Mouse (Mus musculus) lung, adult 2 months (tissue): ENCODE measurements around the gene Cbx4. TPM values are rescaled to one million over a fixed set of nuclear protein-coding genes. Genes with fewer than 3 reads are reported as not detected.
"Not testable (repeated sequence)": the region's sequence is repeated elsewhere in the genome, so short reads cannot be mapped to it uniquely, and the experiment has no call there.

Experiments
- DNase-seq: peaks from one replicate; pipeline ENCODE4 v3.0.0; 2022
- H3K4me1 ChIP-seq: fragments of 200-500 bp; 2 replicates; pipeline ENCODE4 v1.6.1; 2011; ENCODE audit warnings: low read length; ENCODE audit not compliant: control insufficient read depth, insufficient read depth
- H3K4me3 ChIP-seq: fragments of 200-500 bp; replicated peaks from 2 replicates; pipeline ENCODE3; 2011; ENCODE audit warnings: low read depth, mild to moderate bottlenecking, control low read depth, low read length; ENCODE audit errors: extremely low read depth
- CTCF ChIP-seq: fragments of 200-500 bp; IDR thresholded peaks from 2 replicates; pipeline ENCODE4 v1.5.1; 2011; ENCODE audit warnings: mild to moderate bottlenecking, low read length, control low read depth; ENCODE audit not compliant: insufficient read depth
- POLR2A ChIP-seq: fragments of 200-500 bp; IDR thresholded peaks from 2 replicates; pipeline ENCODE4 v1.6.1; 2011; ENCODE audit warnings: low read depth, mild to moderate bottlenecking, control low read depth, low read length, borderline replicate concordance; ENCODE audit errors: extremely low read depth
- WGBS: fragments of 180-500 bp; shearing (Covaris S2); methylation state at CpG from one replicate; pipeline ENCODE4 v1.1.7; 2018; 5-methylcytosine and 5-hydroxymethylcytosine counted together
- polyA plus RNA-seq: library from polyadenylated mRNA; depleted of rRNA; stranded (reverse); fragments of >200 nt; gene quantifications from 2 replicates; pipeline ENCODE4 v1.2.3, GENCODE M21; 2012

Gene Cbx4
- polyA plus RNA-seq, 1 experiment, result 16.2 TPM

DNA sequence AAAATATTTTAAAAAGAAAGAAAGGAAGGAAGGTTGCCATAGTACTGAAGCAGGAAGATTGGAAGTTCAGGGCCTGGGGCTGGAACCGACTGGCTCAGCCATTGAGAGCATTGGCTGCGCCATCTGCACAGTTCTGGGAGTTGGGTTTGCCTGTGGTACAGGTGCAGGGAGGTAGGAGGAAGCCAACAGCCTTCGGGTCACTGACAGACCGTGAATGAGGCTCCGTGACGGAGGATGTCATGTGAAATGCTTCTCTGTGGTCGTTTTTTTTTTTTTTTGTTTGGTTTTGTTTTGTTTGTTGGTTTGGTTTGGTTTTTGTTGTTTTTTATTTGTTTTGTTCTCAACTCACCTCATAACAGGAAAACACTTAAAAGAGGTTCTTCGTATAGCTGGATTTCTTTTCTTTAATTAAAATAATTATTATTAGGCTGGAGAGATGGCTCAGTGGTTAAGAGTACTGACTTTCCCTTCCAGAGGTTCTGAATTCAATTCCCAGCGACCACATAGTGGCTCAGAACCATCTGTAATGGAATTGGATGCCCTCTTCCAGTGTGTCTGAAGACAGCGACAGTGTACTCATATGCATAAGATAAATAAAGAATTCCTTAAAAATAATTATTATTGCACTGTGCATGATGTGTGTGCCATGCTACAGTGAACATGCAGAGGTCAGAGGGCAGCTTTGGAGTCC lies 22.7 kb upstream of the Cbx4 start:
- no peak for DNase-seq
- Histone ChIP-seq H3K4me1 (no peaks in the 10 kb centered on the region), H3K4me3 (no peak overlapping the region)
- WGBS, result 79% methylated on average over 10 of the region's 10 CpGs
- no peak for TF ChIP-seq CTCF
- no peak for TF ChIP-seq POLR2A

DNA sequence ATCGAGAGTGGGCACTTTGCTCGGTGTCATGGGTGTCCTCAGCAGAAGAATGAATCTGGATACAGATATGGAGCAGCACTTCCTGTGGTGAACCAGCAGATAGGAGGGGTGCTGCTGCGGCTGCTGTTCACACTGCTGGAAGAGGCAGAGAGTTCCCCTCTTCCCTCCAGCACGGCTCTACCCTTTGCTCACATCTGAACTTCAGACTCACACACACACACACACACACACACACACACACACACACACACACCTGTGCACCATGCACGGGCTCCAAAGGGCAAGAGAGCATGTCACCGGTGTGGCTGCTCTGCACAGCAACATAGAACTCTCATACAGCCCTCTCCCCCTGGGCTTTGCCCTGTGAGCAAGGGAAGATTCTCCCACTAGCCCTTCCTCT lies 20.3 kb upstream of the Cbx4 start:
- no peak for TF ChIP-seq CTCF
- no peak for TF ChIP-seq POLR2A
- H3K4me1 ChIP-seq, result no peaks in the 10 kb centered on the region
- H3K4me3 ChIP-seq, result no peak overlapping the region
- WGBS, result 26% methylated on average over 6 of the region's 6 CpGs
- no peak for DNase-seq

DNA sequence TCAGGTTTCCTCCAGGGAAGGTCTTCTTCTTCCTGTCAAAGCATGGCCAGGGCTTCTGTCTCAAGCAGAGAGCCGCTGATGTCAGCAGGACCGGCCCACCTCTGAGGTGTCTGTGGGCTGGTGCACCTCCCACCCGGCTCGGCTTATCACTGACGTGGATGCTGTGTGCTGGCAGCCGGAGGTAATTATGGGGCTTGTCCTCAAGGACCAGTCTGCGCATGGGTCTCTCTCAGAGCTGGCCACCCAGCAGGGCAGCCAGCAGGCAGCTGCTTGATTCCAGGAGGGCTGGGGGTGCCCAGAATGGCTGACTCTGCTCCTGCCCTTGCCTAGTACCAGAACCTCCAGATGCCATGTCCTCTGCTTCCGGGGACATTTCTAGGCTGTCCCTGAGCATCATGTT lies 19.7 kb upstream of the Cbx4 start:
- H3K4me1 ChIP-seq, result no peaks in the 10 kb centered on the region
- no peak for DNase-seq
- no peak overlapping the region for H3K4me3 ChIP-seq
- no peak for TF ChIP-seq CTCF
- TF ChIP-seq POLR2A, result no peak
- 29% methylated on average over 8 of the region's 8 CpGs for WGBS

DNA sequence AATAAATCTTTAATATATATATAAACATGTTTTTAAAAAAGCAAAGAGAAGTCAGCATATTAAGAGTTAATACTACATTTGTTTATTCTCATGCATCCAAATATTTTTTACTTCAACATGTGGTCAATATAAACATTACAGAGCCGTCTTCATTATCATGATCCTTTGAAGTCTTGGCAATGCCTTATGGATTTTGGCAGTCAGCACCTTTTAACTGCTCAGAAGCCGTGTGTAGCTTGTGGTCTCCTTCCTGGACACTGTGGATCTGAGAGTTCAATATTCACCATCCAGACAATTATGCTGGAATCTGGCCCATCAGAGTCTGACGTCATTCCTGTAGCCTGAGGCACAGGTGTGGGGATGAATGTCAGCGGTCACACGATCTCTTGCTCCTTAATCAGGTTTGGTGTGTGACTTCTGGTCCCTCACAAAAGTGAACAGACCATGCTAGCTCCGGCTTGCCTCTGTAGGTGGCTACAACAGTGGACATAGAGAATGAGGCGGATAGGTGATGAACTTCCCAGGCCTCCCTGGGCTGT lies 19.1 kb upstream of the Cbx4 start:
- WGBS, result 50% methylated on average over 7 of the region's 7 CpGs
- DNase-seq, result no peak
- Histone ChIP-seq H3K4me1 (no peaks in the 10 kb centered on the region), H3K4me3 (no peak overlapping the region)
- TF ChIP-seq CTCF (no peak), POLR2A (no peak)

DNA sequence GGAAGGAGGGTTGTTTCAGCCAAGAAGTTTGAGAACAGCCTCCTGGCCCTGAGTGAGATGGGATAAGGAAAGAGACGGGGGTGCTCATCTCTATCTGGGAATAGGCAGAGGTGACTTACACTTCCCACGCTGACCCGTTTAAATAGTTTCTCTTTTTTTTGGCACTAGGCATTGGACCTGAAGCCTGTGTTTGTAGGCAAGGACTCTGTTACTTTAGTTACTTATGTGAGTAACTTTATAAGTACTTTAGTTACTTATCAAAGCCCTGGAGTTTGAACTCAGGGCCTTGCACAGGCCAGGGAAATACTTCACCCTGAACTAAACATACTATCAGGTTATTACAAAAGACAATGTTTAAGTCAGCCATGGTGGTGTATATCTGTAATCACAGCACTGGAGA lies 18.0 kb upstream of the Cbx4 start:
- H3K4me1 ChIP-seq, result no peaks in the 10 kb centered on the region
- no peak overlapping the region for H3K4me3 ChIP-seq
- TF ChIP-seq POLR2A, result no peak
- no peak for TF ChIP-seq CTCF
- WGBS, result 79% methylated on average over 3 of the region's 3 CpGs
- DNase-seq, result no peak

DNA sequence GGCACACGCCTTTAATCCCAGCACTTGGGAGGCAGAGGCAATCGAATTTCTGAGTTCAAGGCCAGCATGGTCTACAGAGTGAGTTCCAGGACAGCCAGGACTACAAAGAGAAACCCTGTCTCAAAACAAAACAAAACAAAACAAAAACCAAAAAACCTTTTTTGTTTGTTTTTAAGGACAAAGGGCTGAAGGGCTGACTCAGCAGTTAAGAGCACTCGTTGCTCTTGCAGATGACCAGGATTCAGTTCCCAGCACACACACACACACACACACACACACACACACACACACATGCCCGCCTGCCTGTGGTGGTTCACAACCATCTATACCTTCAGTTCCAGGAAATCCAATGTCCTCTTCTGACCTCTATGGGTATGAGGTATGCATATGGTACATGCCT lies 14.3 kb upstream of the Cbx4 start:
- H3K4me3 ChIP-seq, DNase-seq, H3K4me1 ChIP-seq: not testable (repeated sequence)
- 69% methylated on average over 4 of the region's 4 CpGs for WGBS

DNA sequence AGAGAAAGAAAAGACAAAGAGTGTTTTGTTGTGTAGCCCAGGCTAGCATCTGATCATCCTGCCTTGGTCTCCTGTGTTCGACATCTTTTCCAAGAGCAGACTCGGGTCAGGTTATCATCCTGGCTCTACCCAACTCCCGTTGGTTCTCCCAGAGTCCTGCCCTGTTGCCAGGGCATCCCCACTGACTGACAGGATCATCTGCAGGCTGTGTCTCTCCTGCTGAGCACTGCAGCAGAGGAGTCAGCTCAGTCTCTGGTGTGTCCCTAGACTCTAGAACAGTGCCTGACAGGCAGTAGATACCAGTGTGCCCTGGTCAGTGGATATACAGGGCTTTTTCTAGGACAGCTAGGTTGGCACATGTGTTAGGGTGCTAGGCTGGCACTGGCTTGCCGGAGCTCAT lies 12.2 kb upstream of the Cbx4 start:
- DNase-seq, result no peak
- WGBS, result 72% methylated on average over 4 of the region's 4 CpGs
- TF ChIP-seq POLR2A (no peak), CTCF (no peak)
- Histone ChIP-seq H3K4me1 (no peaks in the 10 kb centered on the region), H3K4me3 (no peak overlapping the region)

DNA sequence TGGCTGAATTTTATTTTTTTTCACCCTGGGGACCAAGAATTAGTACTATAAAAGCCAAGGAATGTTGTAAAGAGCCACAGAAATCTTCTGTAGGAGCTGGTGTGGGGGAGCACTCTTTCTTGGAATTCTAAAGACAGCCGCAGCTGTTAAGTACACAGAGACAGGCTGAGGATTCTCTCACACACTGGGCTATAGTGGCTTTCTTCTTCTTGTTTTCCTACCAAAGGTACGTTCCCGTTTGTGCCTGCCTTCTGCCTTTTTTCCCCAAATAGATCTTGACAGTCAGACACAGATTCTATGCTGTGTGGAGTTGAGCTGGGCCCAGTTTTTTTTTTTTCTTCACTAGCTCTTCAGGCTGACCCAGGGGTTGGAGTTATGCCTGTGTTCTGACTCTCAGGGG lies 9.4 kb upstream of the Cbx4 start:
- H3K4me3 ChIP-seq, result no peak overlapping the region
- DNase-seq, result no peak
- TF ChIP-seq POLR2A (no peak), CTCF (no peak)
- H3K4me1 ChIP-seq, result peaks cover 3% of the 10 kb centered on the region; the same call in 1 of the 2 replicates
- WGBS, result 62% methylated on average over 3 of the region's 3 CpGs

DNA sequence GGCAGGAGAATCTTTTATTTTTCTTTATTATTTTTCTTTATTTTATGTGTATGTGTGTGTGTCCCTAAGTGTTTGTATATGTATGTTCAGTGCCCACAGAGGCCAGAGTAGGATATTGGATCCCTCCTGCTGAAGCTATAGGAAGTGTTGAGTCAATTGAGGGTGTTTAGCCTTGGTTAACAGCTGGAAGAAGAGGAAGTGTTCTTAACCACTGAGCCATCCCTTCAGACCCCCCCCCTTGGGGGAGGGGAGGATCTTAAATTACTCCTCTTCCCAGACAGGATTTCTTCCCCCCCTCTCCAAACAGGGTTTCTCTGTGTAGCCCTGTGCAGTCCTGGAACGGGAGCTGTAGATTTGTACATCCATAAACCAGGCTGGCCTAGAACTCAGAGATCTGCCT lies 7.3 kb upstream of the Cbx4 start:
- no peak for TF ChIP-seq POLR2A
- DNase-seq, result no peak
- Histone ChIP-seq H3K4me1 (peaks cover 12% of the 10 kb centered on the region; the same call in 1 of the 2 replicates), H3K4me3 (no peak overlapping the region)
- 74% methylated on average over 1 of the region's 1 CpGs for WGBS

DNA sequence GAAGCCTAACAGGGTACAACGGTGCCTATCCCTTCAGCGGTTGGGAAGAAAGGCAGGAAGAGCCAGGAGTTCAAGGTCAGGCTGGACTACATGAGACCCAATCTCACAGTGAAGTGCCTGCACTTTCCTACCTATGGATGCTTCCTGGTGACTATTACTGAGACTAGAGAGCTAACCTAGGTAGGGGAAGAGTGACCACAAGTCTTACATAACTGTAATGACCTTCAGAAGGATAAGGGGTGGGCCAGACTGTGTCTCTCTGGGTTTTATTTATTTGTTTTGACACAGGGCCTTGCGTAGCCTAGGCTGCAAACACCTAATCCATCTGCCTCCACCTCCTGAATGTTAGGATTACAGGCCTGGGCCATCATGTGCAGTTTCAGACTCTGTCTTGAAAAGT lies 6.3 kb upstream of the Cbx4 start:
- no peak for DNase-seq
- 63% methylated on average over 3 of the region's 3 CpGs for WGBS
- no peak for TF ChIP-seq POLR2A
- no peak for TF ChIP-seq CTCF
- Histone ChIP-seq H3K4me3 (no peak overlapping the region), H3K4me1 (peaks cover 20% of the 10 kb centered on the region)

DNA sequence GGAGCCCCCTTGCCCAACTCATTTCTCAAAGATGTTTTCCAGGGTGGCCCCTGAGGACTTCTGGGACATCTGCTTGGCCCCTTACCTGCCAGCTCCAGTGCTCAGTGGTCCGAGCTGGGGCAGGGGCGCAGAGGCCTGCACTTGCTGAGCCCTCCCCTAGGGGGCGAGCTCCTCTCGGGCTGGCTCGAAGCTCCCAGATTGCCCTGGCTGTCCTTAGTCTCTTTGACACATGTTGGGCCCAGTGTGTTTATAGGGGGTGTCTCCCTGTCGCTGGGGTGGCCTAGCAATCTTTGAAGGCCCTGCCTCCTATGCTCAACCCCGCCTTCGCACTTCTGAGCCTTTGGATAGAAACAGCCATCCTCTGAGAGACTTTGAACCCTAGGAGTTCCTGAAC lies 5.6 kb upstream of the Cbx4 start:
- peaks cover 25% of the 10 kb centered on the region for H3K4me1 ChIP-seq

More for the DNA sequence above, 5.6 kb upstream of the Cbx4 start:
- WGBS, result 9% methylated on average over 8 of the region's 8 CpGs
- TF ChIP-seq POLR2A (no peak), CTCF (peak; percentile 74)
- no peak overlapping the region for H3K4me3 ChIP-seq
- peak; percentile 56 for DNase-seq
